In genomic region chr4:93664293-93664692, GRCm38 (mm10) we compare ENCODE assay signal across 20 mouse cellular contexts.
"Had no signal": no experiment of that assay in that cellular context is flagged by ENCODE, and none has a peak within 500 bp of the region (broad histone marks: within the 10 kb centered on the region; RNA-seq: fewer than 3 reads in every experiment).

No protein-coding gene starts in this region.

- H3K9ac ChIP-seq: lung, embryonic 15.5 days; midbrain, embryonic 13.5 days; midbrain, embryonic 15.5 days; neural tube, embryonic 13.5 days; neural tube, embryonic 15.5 days had no signal

- H3K36me3 ChIP-seq: lung, embryonic 15.5 days; midbrain, embryonic 13.5 days; midbrain, embryonic 15.5 days; neural tube, embryonic 13.5 days; neural tube, embryonic 15.5 days had no signal

- H3K27me3 ChIP-seq: lung, embryonic 15.5 days; megakaryocyte, embryonic 14.5 days; midbrain, embryonic 13.5 days; midbrain, embryonic 15.5 days; neural tube, embryonic 13.5 days; neural tube, embryonic 15.5 days had no signal

- ATAC-seq: lung, postnatal 0 days; midbrain, embryonic 13.5 days; midbrain, embryonic 15.5 days had no signal

- DNase-seq: lung, adult 2 months; lung, postnatal 14 days; lung, postnatal 36 days; retina, postnatal 1 day; right cerebral cortex, adult 18-20 months; right cerebral cortex, postnatal 25 days; right cerebral cortex, postnatal 4 days; spleen, adult 18-20 months; thymus, adult 18-20 months; thymus, postnatal 14 days; thymus, postnatal 36 days had no signal

- H3K27ac ChIP-seq: lung, embryonic 15.5 days; macrophage; midbrain, embryonic 13.5 days; midbrain, embryonic 15.5 days; neural tube, embryonic 13.5 days; neural tube, embryonic 15.5 days had no signal

- H3K9me3 ChIP-seq: lung, embryonic 15.5 days; megakaryocyte, embryonic 14.5 days; midbrain, embryonic 13.5 days; midbrain, embryonic 15.5 days; neural tube, embryonic 13.5 days; neural tube, embryonic 15.5 days had no signal

- H3K4me3 ChIP-seq: lung, embryonic 15.5 days; megakaryocyte, embryonic 14.5 days; midbrain, embryonic 13.5 days; midbrain, embryonic 15.5 days; neural tube, embryonic 13.5 days; neural tube, embryonic 15.5 days had no signal

- H3K4me1 ChIP-seq: lung, embryonic 15.5 days; megakaryocyte, embryonic 14.5 days; midbrain, embryonic 13.5 days; midbrain, embryonic 15.5 days; neural tube, embryonic 13.5 days; neural tube, embryonic 15.5 days had no signal

- H3K4me2 ChIP-seq: lung, embryonic 15.5 days; midbrain, embryonic 11.5 days; midbrain, embryonic 13.5 days; midbrain, embryonic 15.5 days; neural tube, embryonic 13.5 days; neural tube, embryonic 15.5 days had no signal
